Mouse (Mus musculus) monocyte, adult 2 months (primary cell): ENCODE results near the gene Clec12a.

Source experiments
- DNase-seq, 2 experiments: peaks; one replicate each; pipeline ENCODE4 v3.0.0; 2022; ENCODE audit warnings: low spot score in 2 of 2, low read depth in 1 of 2

The Clec12a gene

GRCm38 (mm10) chr6:129374937-129375471 lies 32.5 kb downstream of the Clec12a start:
- no peak for DNase-seq

- no peak for DNase-seq
Measured at GRCm38 (mm10) chr6:129380454-129380853, 38.0 kb downstream of the Clec12a start.

DNA sequence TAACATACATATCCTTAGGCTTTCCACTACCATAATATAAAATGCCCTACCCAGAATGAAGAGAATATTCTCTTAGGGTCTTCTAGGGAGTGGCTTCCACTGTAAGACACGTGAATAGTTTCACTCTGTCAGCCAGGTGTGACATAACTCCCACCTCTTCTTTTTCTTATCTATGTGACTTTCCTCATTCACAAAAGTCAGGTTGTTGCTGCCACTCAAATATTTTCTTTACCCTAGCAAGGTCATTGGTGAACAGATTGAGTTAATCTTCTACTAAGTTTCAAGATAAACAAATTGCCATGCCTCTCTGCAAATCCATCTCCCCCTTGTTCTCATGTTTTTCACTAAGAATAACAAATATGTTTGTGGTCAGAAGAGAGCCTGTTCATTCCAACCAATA lies 39.2 kb downstream of the Clec12a start:
- DNase-seq: no peak

- DNase-seq: no peak
Measured at GRCm38 (mm10) chr6:129383466-129383865, 41.0 kb downstream of the Clec12a start.

DNA sequence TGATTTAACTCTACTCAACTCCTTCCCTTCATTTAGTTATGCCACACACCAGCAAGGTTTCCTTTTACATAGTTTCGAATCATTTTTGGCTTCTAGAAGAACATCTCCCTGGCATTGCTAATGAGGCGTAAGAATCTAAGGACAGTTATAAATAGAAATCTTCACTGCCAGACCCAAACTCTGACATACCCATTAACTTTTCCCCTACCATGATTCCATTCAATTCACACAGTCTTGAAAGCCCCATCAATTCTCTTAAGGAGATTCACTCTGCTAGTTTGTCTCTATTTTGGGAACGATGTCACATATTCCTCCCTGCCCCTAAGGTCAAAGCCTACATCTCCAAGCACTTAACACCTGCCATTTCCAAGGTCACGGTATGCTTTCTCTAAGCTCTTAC lies 42.5 kb downstream of the Clec12a start:
- no peak for DNase-seq

GRCm38 (mm10) chr6:129385774-129386173 lies 43.3 kb downstream of the Clec12a start, which contains the start of gene Clec12b:
Clec12b (minus strand) TSS chr6:129385874.
- no peak for DNase-seq

DNA sequence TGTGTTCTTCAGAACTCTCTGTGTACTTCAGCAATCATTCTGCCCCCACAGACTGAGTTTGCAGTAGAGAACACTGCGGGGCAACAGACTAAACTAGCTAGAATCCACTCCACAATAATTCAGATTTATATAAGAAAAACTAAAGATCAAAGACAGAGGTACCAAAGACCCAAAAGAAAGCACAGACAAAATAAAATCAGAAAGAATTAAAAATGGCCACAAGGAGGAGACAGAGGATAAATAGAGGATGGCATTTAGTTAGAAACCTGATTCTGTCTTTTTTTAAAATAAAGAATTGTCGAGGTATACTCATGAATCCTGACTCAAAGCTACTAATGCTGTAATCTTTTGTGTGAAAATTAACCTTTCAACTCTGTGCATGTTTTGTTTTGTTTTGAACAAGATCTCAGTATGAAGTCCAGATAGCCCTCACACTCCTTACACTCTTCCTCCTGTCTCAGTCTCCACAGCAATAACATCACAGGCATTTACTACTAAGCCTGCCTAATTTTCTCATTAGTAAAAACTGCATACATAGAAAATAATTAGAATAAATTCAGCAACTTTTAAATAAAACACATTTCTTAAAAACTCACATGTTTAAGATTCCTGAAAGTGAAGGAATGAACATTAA lies 50.7 kb downstream of the Clec12a start:
- no peak for DNase-seq

DNA sequence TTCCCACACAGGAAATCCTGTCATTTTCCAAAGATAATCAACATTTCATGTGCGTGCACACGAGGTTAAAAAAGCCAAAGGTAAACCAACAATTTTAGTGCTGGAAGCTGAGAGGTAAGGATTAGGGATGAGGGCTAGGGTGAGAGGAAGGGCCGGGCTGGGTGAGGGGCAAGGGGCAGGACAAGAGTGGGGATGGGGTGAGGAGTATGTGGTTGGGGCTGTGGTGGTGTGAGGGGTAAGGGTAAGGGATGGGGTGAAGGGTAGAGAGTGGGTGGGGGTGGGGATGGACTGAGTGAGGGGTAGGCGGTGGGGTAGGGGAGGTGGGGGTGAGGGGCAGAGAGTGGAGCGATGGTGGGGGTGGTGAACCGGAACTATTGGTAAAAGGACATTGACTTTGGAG lies 51.2 kb downstream of the Clec12a start:
- no peak for DNase-seq

DNA sequence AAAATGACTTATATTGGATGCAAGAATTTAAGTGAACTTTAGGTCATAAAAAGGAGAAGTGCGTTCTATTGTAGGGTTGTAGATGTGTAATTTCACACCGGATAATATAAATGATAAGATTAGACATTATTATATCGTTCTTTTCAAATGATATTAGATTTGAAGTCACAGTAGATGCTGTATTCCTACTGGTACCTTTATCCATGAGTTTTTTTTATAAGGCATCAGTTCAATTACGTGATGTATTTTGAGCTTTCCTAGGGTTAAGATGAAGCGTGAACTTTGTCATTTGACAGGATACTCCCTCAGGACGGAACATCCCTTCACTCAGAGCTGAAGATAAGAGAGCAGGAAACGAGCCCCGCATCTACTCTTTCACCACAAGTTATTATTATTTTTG lies 54.5 kb downstream of the Clec12a start, which contains the start of gene Clec1b:
TSS of gene Clec1b (plus strand) at position 301 of the 400 bp plus-strand sequence.
- DNase-seq: no peak

DNA sequence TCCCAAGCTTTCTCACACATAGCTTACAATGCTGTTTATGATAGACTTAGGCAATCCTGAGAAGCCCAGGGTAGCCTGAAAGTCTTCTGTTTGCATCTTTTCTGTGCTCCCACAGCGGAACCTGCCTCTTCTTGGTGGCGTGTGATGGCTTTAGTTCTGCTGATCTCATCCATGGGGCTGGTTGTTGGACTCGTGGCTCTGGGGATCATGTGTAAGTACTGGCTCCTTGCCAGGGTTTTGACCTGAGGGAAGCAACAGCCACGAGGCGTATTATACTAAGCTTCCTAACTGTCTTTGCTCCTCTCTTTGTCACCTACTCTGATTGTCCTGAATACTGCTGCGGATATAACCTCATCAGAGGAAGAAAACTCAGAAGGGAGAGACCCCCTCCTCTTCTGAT lies 57.5 kb downstream of the Clec12a start:
- no peak for DNase-seq

- DNase-seq: no peak
Measured at GRCm38 (mm10) chr6:129402404-129402803, 59.9 kb downstream of the Clec12a start.

GRCm38 (mm10) chr6:129403391-129403790 lies 60.9 kb downstream of the Clec12a start:
- no peak for DNase-seq

GRCm38 (mm10) chr6:129405999-129406398 lies 63.5 kb downstream of the Clec12a start:
- no peak for DNase-seq

DNA sequence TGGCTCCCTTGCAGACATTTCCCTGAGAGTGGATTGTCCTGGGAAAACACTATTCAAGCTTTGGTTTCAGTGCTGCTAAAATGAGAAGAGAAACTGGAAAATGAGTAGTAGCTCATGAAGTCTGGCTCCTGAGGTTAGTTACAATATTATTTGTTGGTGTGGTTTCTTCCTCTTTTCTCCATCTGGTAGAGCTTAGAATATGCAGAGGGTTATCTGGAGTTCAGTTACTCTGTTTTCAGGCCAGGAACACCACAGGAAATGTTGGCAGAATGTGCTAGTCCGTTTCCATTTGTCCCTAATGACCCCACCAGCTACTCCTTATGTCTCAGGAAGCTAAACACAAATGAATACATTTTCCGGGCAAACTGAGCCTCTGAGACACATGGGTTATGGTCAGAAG lies 64.8 kb downstream of the Clec12a start:
- DNase-seq: peak; percentile 12 to 20

DNA sequence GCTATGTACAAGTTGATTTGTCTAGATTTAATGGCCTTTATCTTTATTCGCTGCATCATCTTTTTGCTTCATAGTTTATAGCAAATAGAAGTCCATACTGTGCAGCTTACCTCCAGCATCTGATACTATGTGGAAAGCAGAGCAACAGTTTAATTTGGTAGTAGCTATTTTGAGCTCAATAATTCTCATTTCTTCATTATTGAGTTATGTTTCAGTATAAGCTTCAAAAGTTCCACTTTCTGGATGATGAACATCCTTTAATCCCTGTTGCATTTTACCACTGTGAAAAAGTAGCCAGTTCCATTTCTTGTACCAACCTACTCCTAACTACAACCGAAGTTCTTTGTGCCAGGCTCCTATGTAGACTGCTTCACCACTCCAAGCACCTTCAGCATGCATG lies 66.1 kb downstream of the Clec12a start, which contains the start of gene Clec9a:
TSS of gene Clec9a (plus strand) at position 301 of the 400 bp plus-strand sequence.
- no peak for DNase-seq

GRCm38 (mm10) chr6:129414177-129414576 lies 71.7 kb downstream of the Clec12a start:
- no peak for DNase-seq
